Mouse (Mus musculus): ENCODE measurements around the gene Dppa4. TPM values are rescaled to one million over a fixed set of nuclear protein-coding genes. Genes with fewer than 3 reads are reported as not detected.

Dppa4 gene
- not detected in 2 replicates for polyA plus RNA-seq (2015; fragmentation: Nextera tagmentation; extraction: Ambion mirVana)

GRCm38 (mm10) chr16:48283517-48283916 lies at the start of gene Dppa4:
Gene Dppa4, plus strand, starts transcription at chr16:48283733.
- Histone ChIP-seq H3K9ac (no peak within 1 kb of the TSS), H3K4me3 (replicated peaks) (no peak within 1 kb of the TSS), H3K9me3 (no peaks in the 10 kb centered on the region), H3K27me3 (replicated peaks) (no peaks in the 10 kb centered on the region), H3K36me3 (no peaks in the 10 kb centered on the region), H3K4me1 (no peaks in the 10 kb centered on the region), H3K4me2 (no peak within 1 kb of the TSS), H3K27ac (no peak within 1 kb of the TSS)
- WGBS: 73% methylated on average over 4 of the region's 4 CpGs
- no peak for ATAC-seq (ENCODE audit: insufficient read depth, low FRiP score, low read depth)

DNA sequence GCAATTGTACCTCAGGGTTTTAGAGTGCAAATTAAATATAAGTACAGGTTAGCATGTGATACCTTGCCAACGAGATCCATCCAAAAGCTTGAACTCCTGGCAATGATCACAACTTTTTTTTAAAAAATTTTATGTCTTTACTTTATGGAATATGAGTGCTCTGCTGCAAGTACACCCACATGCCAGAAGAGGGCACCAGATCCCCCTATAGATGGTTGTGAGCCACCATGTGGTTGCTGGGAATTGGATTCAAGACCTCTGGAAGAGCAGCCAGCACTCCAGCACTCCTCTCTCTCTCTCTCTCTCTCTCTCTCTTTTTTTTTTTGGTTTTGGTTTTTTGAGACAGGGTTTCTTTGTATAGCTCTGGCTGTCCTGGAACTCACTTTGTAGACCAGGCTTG lies 48.5 kb upstream of the Dppa4 start:
- no peaks in the 10 kb centered on the region for H3K27me3 ChIP-seq (replicated peaks)
- 83% methylated on average over 1 of the region's 1 CpGs for WGBS
- H3K27ac ChIP-seq: no peak overlapping the region
- no peak overlapping the region for H3K9ac ChIP-seq
- no peaks in the 10 kb centered on the region for H3K4me1 ChIP-seq
- H3K4me2 ChIP-seq: no peak overlapping the region
- H3K36me3 ChIP-seq: no peaks in the 10 kb centered on the region
- no peak overlapping the region for H3K4me3 ChIP-seq (replicated peaks)
- no peak for ATAC-seq (ENCODE audit: insufficient read depth, low FRiP score, low read depth)
- no peaks in the 10 kb centered on the region for H3K9me3 ChIP-seq

- Histone ChIP-seq H3K9me3 (no peaks in the 10 kb centered on the region), H3K4me1 (no peaks in the 10 kb centered on the region), H3K4me2 (no peak overlapping the region), H3K9ac (no peak overlapping the region), H3K4me3 (replicated peaks) (no peak overlapping the region), H3K27me3 (replicated peaks) (no peaks in the 10 kb centered on the region), H3K36me3 (no peaks in the 10 kb centered on the region), H3K27ac (no peak overlapping the region)
- ATAC-seq (ENCODE audit: insufficient read depth, low FRiP score, low read depth): no peak
- WGBS: 88% methylated on average over 7 of the region's 7 CpGs
Measured at GRCm38 (mm10) chr16:48237676-48238075, 45.9 kb upstream of the Dppa4 start.

DNA sequence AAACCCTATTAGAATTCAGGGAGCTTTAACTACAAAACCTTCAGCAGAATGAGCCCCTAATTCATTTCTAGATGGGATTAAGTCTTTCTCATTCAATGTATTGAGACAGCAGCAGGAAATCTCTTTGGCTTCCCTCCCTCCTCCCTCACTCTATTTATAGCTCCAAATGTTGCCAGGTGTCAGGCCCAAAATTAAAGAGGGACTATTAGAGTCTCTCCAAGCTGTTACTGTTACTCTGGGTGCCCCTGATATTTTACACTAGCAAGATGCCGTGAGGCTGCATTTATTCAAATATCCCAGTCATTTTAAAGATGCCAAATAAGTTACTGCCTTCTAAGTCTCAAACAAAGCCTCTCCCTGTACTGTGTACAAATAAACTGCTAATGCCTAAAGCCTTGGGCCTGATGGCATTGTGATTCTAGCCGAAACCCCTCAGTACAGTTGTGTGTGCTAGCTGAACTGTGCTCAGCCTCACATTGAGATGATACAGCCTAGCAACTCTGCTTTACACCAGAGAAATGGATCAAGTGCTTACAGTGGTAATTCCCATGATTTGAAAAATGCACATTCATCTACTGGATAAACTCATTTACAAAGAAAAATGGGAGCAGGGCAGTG lies 36.4 kb upstream of the Dppa4 start:
- no peak overlapping the region for H3K4me2 ChIP-seq
- no peak overlapping the region for H3K9ac ChIP-seq
- no peak overlapping the region for H3K27ac ChIP-seq
- H3K36me3 ChIP-seq: no peaks in the 10 kb centered on the region
- no peaks in the 10 kb centered on the region for H3K9me3 ChIP-seq
- no peaks in the 10 kb centered on the region for H3K27me3 ChIP-seq (replicated peaks)
- WGBS: 86% methylated on average over 2 of the region's 2 CpGs
- no peak for ATAC-seq (ENCODE audit: insufficient read depth, low FRiP score, low read depth)
- H3K4me3 ChIP-seq (replicated peaks): no peak overlapping the region
- H3K4me1 ChIP-seq: no peaks in the 10 kb centered on the region

GRCm38 (mm10) chr16:48252824-48253223 lies 30.7 kb upstream of the Dppa4 start:
- Histone ChIP-seq H3K27me3 (replicated peaks) (no peaks in the 10 kb centered on the region), H3K27ac (no peak overlapping the region), H3K9me3 (no peaks in the 10 kb centered on the region), H3K4me2 (no peak overlapping the region), H3K36me3 (no peaks in the 10 kb centered on the region), H3K4me1 (no peaks in the 10 kb centered on the region), H3K4me3 (replicated peaks) (no peak overlapping the region), H3K9ac (no peak overlapping the region)
- ATAC-seq (ENCODE audit: insufficient read depth, low FRiP score, low read depth): peak; percentile 83; the same call in 1 of the 2 replicates
- WGBS: 40% methylated on average over 4 of the region's 4 CpGs

- H3K9me3 ChIP-seq: no peaks in the 10 kb centered on the region
- no peaks in the 10 kb centered on the region for H3K36me3 ChIP-seq
- 85% methylated on average over 5 of the region's 5 CpGs for WGBS
- H3K4me2 ChIP-seq: no peak overlapping the region
- H3K27ac ChIP-seq: no peak overlapping the region
- H3K4me1 ChIP-seq: no peaks in the 10 kb centered on the region
- no peaks in the 10 kb centered on the region for H3K27me3 ChIP-seq (replicated peaks)
- H3K9ac ChIP-seq: no peak overlapping the region
- H3K4me3 ChIP-seq (replicated peaks): no peak overlapping the region
- no peak for ATAC-seq (ENCODE audit: insufficient read depth, low FRiP score, low read depth)
Measured at GRCm38 (mm10) chr16:48254584-48254983, 28.9 kb upstream of the Dppa4 start.

GRCm38 (mm10) chr16:48259519-48259918 lies 24.0 kb upstream of the Dppa4 start:
- H3K4me1 ChIP-seq: no peaks in the 10 kb centered on the region
- no peak overlapping the region for H3K27ac ChIP-seq
- no peak overlapping the region for H3K4me3 ChIP-seq (replicated peaks)
- H3K9ac ChIP-seq: no peak overlapping the region
- WGBS: 83% methylated on average over 4 of the region's 4 CpGs
- no peak for ATAC-seq (ENCODE audit: insufficient read depth, low FRiP score, low read depth)
- H3K9me3 ChIP-seq: no peaks in the 10 kb centered on the region
- H3K4me2 ChIP-seq: no peak overlapping the region
- H3K36me3 ChIP-seq: no peaks in the 10 kb centered on the region
- H3K27me3 ChIP-seq (replicated peaks): no peaks in the 10 kb centered on the region

DNA sequence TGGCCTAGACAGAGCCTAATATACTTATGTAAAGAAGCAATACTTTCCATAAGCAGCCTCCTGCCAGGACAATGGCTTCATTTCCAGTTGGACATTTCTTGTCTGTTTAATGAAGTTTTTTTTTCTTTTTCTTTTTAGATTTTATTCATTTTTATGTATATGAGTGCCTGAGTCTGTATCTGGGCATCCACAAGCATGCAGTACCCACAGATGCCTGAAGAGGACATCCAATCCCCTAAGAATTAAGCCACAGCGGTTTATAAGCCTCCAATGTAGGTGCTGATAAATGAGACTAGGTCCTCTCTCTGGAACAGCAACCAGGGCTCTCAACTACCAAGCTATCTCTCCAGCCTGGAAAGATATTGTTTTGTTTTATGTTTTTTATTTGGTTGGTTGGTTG lies 20.6 kb upstream of the Dppa4 start:
- H3K4me3 ChIP-seq (replicated peaks): no peak overlapping the region
- ATAC-seq (ENCODE audit: insufficient read depth, low FRiP score, low read depth): no peak
- no peak overlapping the region for H3K4me2 ChIP-seq
- WGBS: 91% methylated on average over 1 of the region's 1 CpGs
- H3K36me3 ChIP-seq: no peaks in the 10 kb centered on the region
- no peaks in the 10 kb centered on the region for H3K27me3 ChIP-seq (replicated peaks)
- no peaks in the 10 kb centered on the region for H3K9me3 ChIP-seq
- H3K27ac ChIP-seq: no peak overlapping the region
- no peak overlapping the region for H3K9ac ChIP-seq
- no peaks in the 10 kb centered on the region for H3K4me1 ChIP-seq

GRCm38 (mm10) chr16:48265856-48266255 lies 17.7 kb upstream of the Dppa4 start:
- Histone ChIP-seq H3K36me3 (no peaks in the 10 kb centered on the region), H3K27me3 (replicated peaks) (no peaks in the 10 kb centered on the region), H3K9me3 (no peaks in the 10 kb centered on the region), H3K4me2 (no peak overlapping the region), H3K4me3 (replicated peaks) (no peak overlapping the region), H3K4me1 (no peaks in the 10 kb centered on the region), H3K9ac (no peak overlapping the region), H3K27ac (no peak overlapping the region)
- 73% methylated on average over 4 of the region's 4 CpGs for WGBS
- ATAC-seq (ENCODE audit: insufficient read depth, low FRiP score, low read depth): no peak

DNA sequence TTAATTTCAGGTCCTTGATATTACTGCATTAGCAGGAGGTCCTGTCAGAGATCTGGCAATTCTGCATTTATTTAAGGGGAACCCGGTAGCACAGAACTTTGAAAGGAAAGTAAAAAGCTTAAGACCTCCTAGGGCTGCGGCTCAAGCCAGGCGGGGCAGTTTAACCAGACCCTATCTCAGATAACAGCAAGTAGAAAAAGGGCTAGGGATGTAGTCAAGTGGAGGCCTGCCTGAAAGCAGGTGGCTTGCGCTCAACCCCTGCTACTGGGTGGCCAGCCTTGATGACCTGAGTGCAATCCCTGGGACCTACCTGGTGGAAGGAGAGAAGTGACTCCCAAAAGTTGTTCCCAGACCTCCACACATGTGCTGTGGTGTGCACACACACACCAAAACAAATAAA lies 6.6 kb upstream of the Dppa4 start:
- Histone ChIP-seq H3K9ac (no peak overlapping the region), H3K27ac (no peak overlapping the region), H3K4me3 (replicated peaks) (no peak overlapping the region), H3K4me2 (no peak overlapping the region), H3K4me1 (no peaks in the 10 kb centered on the region), H3K27me3 (replicated peaks) (no peaks in the 10 kb centered on the region), H3K36me3 (no peaks in the 10 kb centered on the region), H3K9me3 (no peaks in the 10 kb centered on the region)
- 70% methylated on average over 4 of the region's 4 CpGs for WGBS
- ATAC-seq (ENCODE audit: insufficient read depth, low FRiP score, low read depth): no peak

- H3K4me3 ChIP-seq (replicated peaks): no peak overlapping the region
- no peak overlapping the region for H3K27ac ChIP-seq
- no peaks in the 10 kb centered on the region for H3K36me3 ChIP-seq
- no peak overlapping the region for H3K4me2 ChIP-seq
- H3K4me1 ChIP-seq: no peaks in the 10 kb centered on the region
- no peak for ATAC-seq (ENCODE audit: insufficient read depth, low FRiP score, low read depth)
- no peaks in the 10 kb centered on the region for H3K9me3 ChIP-seq
- H3K27me3 ChIP-seq (replicated peaks): no peaks in the 10 kb centered on the region
- WGBS: 88% methylated on average over 4 of the region's 4 CpGs
- H3K9ac ChIP-seq: no peak overlapping the region
Measured at GRCm38 (mm10) chr16:48280883-48281282, 2.6 kb upstream of the Dppa4 start.

- Histone ChIP-seq H3K27me3 (replicated peaks) (no peaks in the 10 kb centered on the region), H3K9me3 (no peaks in the 10 kb centered on the region), H3K4me2 (no peak overlapping the region), H3K9ac (no peak overlapping the region), H3K4me1 (no peaks in the 10 kb centered on the region), H3K4me3 (replicated peaks) (no peak overlapping the region), H3K27ac (no peak overlapping the region), H3K36me3 (no peaks in the 10 kb centered on the region)
- 75% methylated on average over 1 of the region's 1 CpGs for WGBS
- ATAC-seq (ENCODE audit: insufficient read depth, low FRiP score, low read depth): no peak
Measured at GRCm38 (mm10) chr16:48282801-48283200, 732 bp upstream of the Dppa4 start.

DNA sequence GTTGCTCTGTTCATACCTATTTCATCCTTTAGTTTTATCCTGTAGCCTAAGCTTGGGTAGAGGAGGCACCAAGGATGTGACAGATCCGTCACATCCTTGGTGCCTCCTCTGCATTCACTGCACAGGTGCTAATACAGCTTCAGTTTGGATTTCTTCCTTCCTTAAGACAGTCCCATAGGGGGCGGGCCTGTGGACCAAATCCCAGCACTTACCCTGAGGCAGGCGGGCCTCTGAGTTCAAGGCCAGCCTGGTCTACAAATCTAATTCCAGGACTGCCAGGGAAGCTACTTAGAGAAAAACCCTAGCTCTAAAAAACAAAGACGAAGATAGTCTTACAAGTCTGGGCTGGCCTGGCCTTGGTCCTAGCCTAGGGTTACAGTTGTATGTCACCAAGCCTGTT lies 2.0 kb downstream of the Dppa4 start:
- WGBS: 93% methylated on average over 4 of the region's 4 CpGs
- no peaks in the 10 kb centered on the region for H3K9me3 ChIP-seq
- H3K36me3 ChIP-seq: no peaks in the 10 kb centered on the region
- no peak for ATAC-seq (ENCODE audit: insufficient read depth, low FRiP score, low read depth)
- no peak overlapping the region for H3K27ac ChIP-seq
- H3K9ac ChIP-seq: no peak overlapping the region
- no peak overlapping the region for H3K4me3 ChIP-seq (replicated peaks)
- no peak overlapping the region for H3K4me2 ChIP-seq
- no peaks in the 10 kb centered on the region for H3K4me1 ChIP-seq
- H3K27me3 ChIP-seq (replicated peaks): no peaks in the 10 kb centered on the region

Data from stomach, embryonic 15.5 days (tissue).